Mouse (Mus musculus) MEL (cell line): ENCODE measurements around the gene Lrrc20. TPM values are rescaled to one million over a fixed set of nuclear protein-coding genes. Genes with fewer than 3 reads are reported as not detected.

Experiments
- DNase-seq: peaks from one replicate; pipeline ENCODE4 v3.0.0; 2011; ENCODE audit warnings: low read depth, low spot score
- H3K27ac ChIP-seq: 2 replicates; pipeline ENCODE4 v1.5.1; 2012; ENCODE audit warnings: low read depth, mild to moderate bottlenecking, control low read depth, low read length, moderate library complexity; ENCODE audit not compliant: control insufficient read depth
- H3K27me3 ChIP-seq, 2 experiments: fragments of 150-350 bp in 1 of 2; sonication (generic) in 1 of 2; 2 replicates each; pipeline ENCODE4 v1.6.1; 2012; ENCODE audit warnings: low read length in 2 of 2, mild to moderate bottlenecking in 2 of 2, improper control_type of control experiment in 1 of 2, moderate library complexity in 1 of 2; ENCODE audit not compliant: insufficient read depth in 2 of 2, control insufficient read depth in 1 of 2
- H3K36me3 ChIP-seq, 2 experiments: 2 replicates each; pipeline ENCODE4 v1.6.1; 2012 to 2014; ENCODE audit warnings: low read length in 2 of 2, improper control_type of control experiment in 1 of 2, inconsistent platforms in 1 of 2, mild to moderate bottlenecking in 1 of 2; ENCODE audit not compliant: insufficient read depth in 2 of 2, control insufficient read depth in 1 of 2
- H3K4me1 ChIP-seq, 2 experiments: fragments of 150-350 bp in 1 of 2; sonication (generic) in 1 of 2; 2 replicates each; pipeline ENCODE4 v1.6.1; 2012; ENCODE audit warnings: low read length in 2 of 2, improper control_type of control experiment in 1 of 2, mild to moderate bottlenecking in 1 of 2; ENCODE audit not compliant: insufficient read depth in 2 of 2, control insufficient read depth in 1 of 2
- H3K4me3 ChIP-seq, 2 experiments: fragments of 150-350 bp in 1 of 2; sonication (generic) in 1 of 2; 2 replicates each; pipeline ENCODE4 v1.5.1; 2012; ENCODE audit warnings: low read depth in 2 of 2, low read length in 2 of 2, mild to moderate bottlenecking in 2 of 2, moderate library complexity in 2 of 2, control low read depth in 1 of 2, improper control_type of control experiment in 1 of 2; ENCODE audit not compliant: control insufficient read depth in 1 of 2, insufficient read depth in 1 of 2
- H3K79me2 ChIP-seq: 2 replicates; pipeline ENCODE4 v1.6.1; 2012; ENCODE audit warnings: mild to moderate bottlenecking, low read length, moderate library complexity; ENCODE audit not compliant: control insufficient read depth, poor library complexity, insufficient read depth
- H3K9ac ChIP-seq: 2 replicates; pipeline ENCODE4 v1.6.1; 2012; ENCODE audit warnings: low read depth, mild to moderate bottlenecking, control low read depth, low read length, moderate library complexity; ENCODE audit not compliant: control insufficient read depth, poor library complexity, severe bottlenecking
- H3K9me3 ChIP-seq: fragments of 150-350 bp; sonication (generic); replicated peaks from 2 replicates; pipeline ENCODE4 v1.6.1; 2012; ENCODE audit warnings: mild to moderate bottlenecking, low read length, improper control_type of control experiment, moderate library complexity; ENCODE audit not compliant: insufficient read depth
- BHLHE40 ChIP-seq: IDR thresholded peaks from 2 replicates; pipeline ENCODE4 v1.6.1; 2012; ENCODE audit warnings: low read depth, mild to moderate bottlenecking, inconsistent platforms, low read length, improper control_type of control experiment, borderline replicate concordance
- CHD1 ChIP-seq: IDR thresholded peaks from 2 replicates; pipeline ENCODE4 v1.6.1; 2012; ENCODE audit warnings: low read depth, mild to moderate bottlenecking, inconsistent platforms, low read length, improper control_type of control experiment
- CTCF ChIP-seq, 3 experiments: IDR thresholded peaks in 2 of 3; conservative IDR thresholded peaks in 1 of 3; 2 replicates each; pipeline ENCODE4 v1.5.1; 2011 to 2012; ENCODE audit warnings: low read length in 3 of 3, low read depth in 2 of 3, mild to moderate bottlenecking in 2 of 3, improper control_type of control experiment in 1 of 3, inconsistent platforms in 1 of 3, mixed read lengths in 1 of 3, moderate library complexity in 1 of 3; ENCODE audit not compliant: control insufficient read depth in 1 of 3, insufficient read depth in 1 of 3, poor library complexity in 1 of 3, severe bottlenecking in 1 of 3
- E2F4 ChIP-seq: IDR thresholded peaks from 2 replicates; pipeline ENCODE4 v1.6.1; 2011; ENCODE audit warnings: low read depth, low read length, improper control_type of control experiment, borderline replicate concordance
- ELF1 ChIP-seq: IDR thresholded peaks from 2 replicates; pipeline ENCODE4 v1.6.1; 2014; ENCODE audit warnings: low read depth, mild to moderate bottlenecking, inconsistent platforms, low read length, improper control_type of control experiment, moderate library complexity
- EP300 ChIP-seq, 2 experiments: IDR thresholded peaks; 2 replicates each; pipeline ENCODE4 v1.6.1; 2011; ENCODE audit warnings: improper control_type of control experiment in 2 of 2, low read length in 2 of 2, low read depth in 1 of 2, mild to moderate bottlenecking in 1 of 2
- ETS1 ChIP-seq: IDR thresholded peaks from 2 replicates; pipeline ENCODE4 v1.6.1; 2012; ENCODE audit warnings: low read depth, mild to moderate bottlenecking, inconsistent platforms, low read length, improper control_type of control experiment, moderate library complexity
- GABPA ChIP-seq: IDR thresholded peaks from 2 replicates; pipeline ENCODE4 v1.6.1; 2012; ENCODE audit warnings: low read depth, mild to moderate bottlenecking, inconsistent platforms, low read length, improper control_type of control experiment, moderate library complexity
- GATA1 ChIP-seq: IDR thresholded peaks from 2 replicates; pipeline ENCODE4 v1.6.1; 2011; ENCODE audit warnings: low read depth, low read length, improper control_type of control experiment
- HCFC1 ChIP-seq: IDR thresholded peaks from 2 replicates; pipeline ENCODE4 v1.6.1; 2012; ENCODE audit warnings: low read depth, mild to moderate bottlenecking, inconsistent platforms, low read length, improper control_type of control experiment, moderate library complexity
- JUND ChIP-seq: IDR thresholded peaks from 2 replicates; pipeline ENCODE4 v1.6.1; 2011; ENCODE audit warnings: low read depth, mild to moderate bottlenecking, improper control_type of control experiment, low read length
- KAT2A ChIP-seq: conservative IDR thresholded peaks from 2 replicates; pipeline ENCODE4 v1.6.1; 2012; ENCODE audit warnings: low read depth, low read length, improper control_type of control experiment, inconsistent platforms
- MAX ChIP-seq: IDR thresholded peaks from 2 replicates; pipeline ENCODE4 v1.6.1; 2011; ENCODE audit warnings: low read length, improper control_type of control experiment
- MAZ ChIP-seq: IDR thresholded peaks from 2 replicates; pipeline ENCODE4 v1.6.1; 2012; ENCODE audit warnings: low read depth, mild to moderate bottlenecking, inconsistent platforms, low read length, improper control_type of control experiment
- MEF2A ChIP-seq: IDR thresholded peaks from 2 replicates; pipeline ENCODE4 v1.6.1; 2014; ENCODE audit warnings: low read depth, mild to moderate bottlenecking, inconsistent platforms, low read length, improper control_type of control experiment; ENCODE audit not compliant: poor library complexity, insufficient replicate concordance, severe bottlenecking; ENCODE audit errors: extremely low read depth
- MXI1 ChIP-seq: IDR thresholded peaks from 2 replicates; pipeline ENCODE4 v1.6.1; 2011; ENCODE audit warnings: mild to moderate bottlenecking, low read depth, low read length, improper control_type of control experiment
- MYC ChIP-seq: IDR thresholded peaks from 2 replicates; pipeline ENCODE4 v1.6.1; 2011; ENCODE audit warnings: low read depth, mild to moderate bottlenecking, low read length, improper control_type of control experiment, moderate library complexity
- NELFE ChIP-seq: IDR thresholded peaks from 2 replicates; pipeline ENCODE4 v1.6.1; 2011; ENCODE audit warnings: low read depth, low read length, improper control_type of control experiment
- NRF1 ChIP-seq: IDR thresholded peaks from 2 replicates; pipeline ENCODE4 v1.6.1; 2014; ENCODE audit warnings: low read depth, mild to moderate bottlenecking, inconsistent platforms, low read length, improper control_type of control experiment, moderate library complexity; ENCODE audit not compliant: poor library complexity, insufficient read depth, severe bottlenecking
- POLR2AphosphoS2 ChIP-seq: IDR thresholded peaks from 2 replicates; pipeline ENCODE4 v1.6.1; 2011; ENCODE audit warnings: low read length, improper control_type of control experiment
- POLR2AphosphoS5 ChIP-seq: IDR thresholded peaks from 2 replicates; pipeline ENCODE4 v1.6.1; 2012; ENCODE audit warnings: low read depth, borderline replicate concordance, mild to moderate bottlenecking, inconsistent platforms, low read length, moderate library complexity, mixed read lengths
- RAD21 ChIP-seq: IDR thresholded peaks from 2 replicates; pipeline ENCODE4 v1.6.1; 2011; ENCODE audit warnings: mild to moderate bottlenecking, low read depth, low read length, improper control_type of control experiment
- RCOR1 ChIP-seq: IDR thresholded peaks from 2 replicates; pipeline ENCODE4 v1.6.1; 2012; ENCODE audit warnings: low read depth, mild to moderate bottlenecking, inconsistent platforms, low read length, improper control_type of control experiment
- TAL1 ChIP-seq: IDR thresholded peaks from 2 replicates; pipeline ENCODE4 v1.6.1; 2012; ENCODE audit warnings: mild to moderate bottlenecking, inconsistent platforms, low read length, moderate library complexity, mixed read lengths
- USF1 ChIP-seq: IDR thresholded peaks from 2 replicates; pipeline ENCODE4 v1.6.1; 2014; ENCODE audit warnings: low read depth, mild to moderate bottlenecking, inconsistent platforms, low read length, improper control_type of control experiment, moderate library complexity
- USF2 ChIP-seq, 2 experiments: IDR thresholded peaks; 2 replicates each; pipeline ENCODE4 v1.6.1; 2011 to 2012; ENCODE audit warnings: improper control_type of control experiment in 2 of 2, low read length in 2 of 2, borderline replicate concordance in 1 of 2, inconsistent platforms in 1 of 2, low read depth in 1 of 2, mild to moderate bottlenecking in 1 of 2; ENCODE audit not compliant: insufficient read depth in 1 of 2
- ZKSCAN1 ChIP-seq: IDR thresholded peaks from 2 replicates; pipeline ENCODE4 v1.6.1; 2012; ENCODE audit warnings: low read depth, mild to moderate bottlenecking, inconsistent platforms, low read length, improper control_type of control experiment, moderate library complexity
- ZMIZ1 ChIP-seq: IDR thresholded peaks from 2 replicates; pipeline ENCODE4 v1.6.1; 2012; ENCODE audit warnings: low read depth, mild to moderate bottlenecking, inconsistent platforms, low read length, improper control_type of control experiment, moderate library complexity
- ZNF384 ChIP-seq: IDR thresholded peaks from 2 replicates; pipeline ENCODE4 v1.6.1; 2012; ENCODE audit warnings: low read depth, mild to moderate bottlenecking, inconsistent platforms, low read length, improper control_type of control experiment
- polyA plus RNA-seq, 2 experiments: library from polyadenylated mRNA; stranded (reverse) in 1 of 2; unstranded in 1 of 2; fragments of >175 nt in 1 of 2; fragments of >200 nt in 1 of 2; gene quantifications; 2 replicates each; pipeline versions ENCODE4 v1.2.1 to v1.2.4; 2012; ENCODE audit warnings: low replicate concordance in 2 of 2, low read depth in 1 of 2; ENCODE audit not compliant: insufficient read length in 2 of 2, insufficient read depth in 1 of 2, missing spikeins in 1 of 2
- total RNA-seq: library from RNA; depleted of rRNA; stranded (reverse); fragments of 300-350 nt; gene quantifications from 2 replicates; pipeline ENCODE4 v1.2.3, GENCODE M21; 2012

The Lrrc20 gene
- total and polyA plus RNA-seq, 3 experiments, result 7.6 to 14.7 TPM; not detected in 1

DNA sequence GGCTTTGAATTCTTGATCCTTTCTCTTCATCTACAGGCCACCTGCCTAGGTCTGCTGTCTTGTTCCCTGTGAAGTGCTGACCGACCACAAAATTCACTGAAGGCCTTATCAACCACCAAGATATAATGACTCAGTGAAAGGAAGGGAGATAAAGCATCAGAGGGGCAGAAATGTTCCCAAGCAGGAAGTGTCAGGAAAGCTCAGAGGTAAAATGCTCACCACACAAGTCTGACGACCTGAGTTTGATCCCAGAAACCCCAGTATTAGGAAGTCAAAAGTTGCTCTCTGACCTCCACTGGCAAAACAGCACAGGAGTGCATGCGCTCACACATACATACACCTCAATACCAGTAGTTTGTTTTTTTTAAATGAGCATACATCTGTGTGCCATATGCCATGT lies 26.8 kb upstream of the Lrrc20 start:
- no peak overlapping the region for H3K4me3 ChIP-seq
- no peaks in the 10 kb centered on the region for H3K9me3 ChIP-seq
- H3K4me1 ChIP-seq, result peaks cover 8 to 36% of the 10 kb centered on the region in 2 experiments
- TF ChIP-seq ELF1 (peak; percentile 40; the same call in 1 of the 2 replicates), ZKSCAN1 (no peak), ZMIZ1 (no peak), ETS1 (peak; percentile 66), NELFE (no peak), GATA1 (peak; percentile 79), USF1 (0 out of 2 replicates have a peak, but pooled peaks have one; percentile 13), RCOR1 (peak; percentile 12; the same call in 1 of the 2 replicates), POLR2AphosphoS5 (no peak), EP300 (IDR thresholded peaks at IDR 0.05; ENCODE audit: low read depth in 1 of 2, low read length in 2 of 2) (peak; percentile 38 to 69; a peak in 3 of 4 replicates), MEF2A (no peak)
- peaks cover 80% of the 10 kb centered on the region for H3K79me2 ChIP-seq
- no peak overlapping the region; the same call in 1 of the 2 replicates for H3K27ac ChIP-seq
- H3K27me3 ChIP-seq, result no peaks in the 10 kb centered on the region
- H3K9ac ChIP-seq, result no peak overlapping the region
- H3K36me3 ChIP-seq, result peaks cover 3 to 45% of the 10 kb centered on the region in 2 experiments; a peak in 3 of 4 replicates
- DNase-seq, result no peak

DNA sequence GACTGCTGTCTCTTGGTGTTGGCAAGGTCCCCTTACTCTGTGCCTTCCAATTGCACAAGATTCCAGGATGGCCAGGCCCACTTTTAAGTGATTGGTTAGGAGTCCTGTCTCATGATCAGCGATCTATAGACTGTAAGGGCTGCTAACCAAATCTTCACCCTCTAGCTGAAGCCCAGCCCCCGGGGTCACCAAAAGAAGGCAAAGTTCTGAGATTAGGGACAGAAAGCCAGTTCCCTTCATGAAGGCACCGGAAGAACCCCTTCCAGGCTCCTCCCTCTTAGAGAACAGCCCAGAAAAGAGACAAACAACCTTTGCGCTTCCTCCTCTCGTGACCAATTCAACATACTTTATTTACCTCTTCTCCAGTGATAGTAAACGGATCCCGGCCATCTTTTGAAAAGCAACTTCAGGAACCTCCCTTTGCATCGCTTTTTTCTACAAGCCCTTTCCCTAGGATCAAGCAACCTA lies 24.1 kb upstream of the Lrrc20 start:
- peaks cover 8 to 31% of the 10 kb centered on the region in 2 experiments for H3K4me1 ChIP-seq
- no peaks in the 10 kb centered on the region for H3K9me3 ChIP-seq
- peak overlapping the region; percentile 96 for H3K9ac ChIP-seq
- peak overlapping the region; percentile 89 to 97 for H3K4me3 ChIP-seq
- peak overlapping the region; percentile 86 for H3K27ac ChIP-seq
- H3K27me3 ChIP-seq, result no peaks in the 10 kb centered on the region
- peaks cover 3 to 38% of the 10 kb centered on the region in 2 experiments; a peak in 3 of 4 replicates for H3K36me3 ChIP-seq
- peak; percentile 85 for DNase-seq
- H3K79me2 ChIP-seq, result peaks cover 57% of the 10 kb centered on the region
- TF ChIP-seq MAX (no peak), KAT2A (no peak), RAD21 (no peak), ZKSCAN1 (no peak), CHD1 (no peak), E2F4 (no peak), TAL1 (no peak), MXI1 (no peak), MAZ (no peak), NRF1 (no peak), HCFC1 (no peak; the same call in 1 of the 2 replicates), ZNF384 (no peak), MYC (no peak), NELFE (no peak), ETS1 (no peak), EP300 (IDR thresholded peaks at IDR 0.05; ENCODE audit: low read depth in 1 of 2, low read length in 2 of 2) (0 out of 4 replicates have a peak, but pooled peaks of 1 of the 2 experiments have one; percentile 10), GABPA (no peak), JUND (no peak), CTCF (IDR thresholded peaks at IDR 0.05 in 2 of 3, conservative IDR thresholded peaks at IDR 0.05 in 1 of 3; ENCODE audit: control insufficient read depth in 1 of 3, insufficient read depth in 1 of 3, low read depth in 2 of 3, low read length in 3 of 3, poor library complexity in 1 of 3, severe bottlenecking in 1 of 3) (no peak), USF1 (no peak; the same call in 1 of the 2 replicates), RCOR1 (no peak), BHLHE40 (peak; percentile 90), POLR2AphosphoS2 (no peak), MEF2A (no peak), ELF1 (peak; percentile 77), USF2 (IDR thresholded peaks at IDR 0.05; ENCODE audit: borderline replicate concordance in 1 of 2, insufficient read depth in 1 of 2, low read depth in 1 of 2, low read length in 2 of 2) (no peak)
